Mouse (Mus musculus) thymus, postnatal 25 days (tissue): ENCODE measurements around the gene Pced1b.

Source experiments
- DNase-seq: peaks from one replicate; pipeline ENCODE4 v3.0.0; 2022

Gene Pced1b

GRCm38 (mm10) chr15:97288690-97289089 is 41.8 kb downstream of the Pced1b start:
- DNase-seq, result no peak

DNA sequence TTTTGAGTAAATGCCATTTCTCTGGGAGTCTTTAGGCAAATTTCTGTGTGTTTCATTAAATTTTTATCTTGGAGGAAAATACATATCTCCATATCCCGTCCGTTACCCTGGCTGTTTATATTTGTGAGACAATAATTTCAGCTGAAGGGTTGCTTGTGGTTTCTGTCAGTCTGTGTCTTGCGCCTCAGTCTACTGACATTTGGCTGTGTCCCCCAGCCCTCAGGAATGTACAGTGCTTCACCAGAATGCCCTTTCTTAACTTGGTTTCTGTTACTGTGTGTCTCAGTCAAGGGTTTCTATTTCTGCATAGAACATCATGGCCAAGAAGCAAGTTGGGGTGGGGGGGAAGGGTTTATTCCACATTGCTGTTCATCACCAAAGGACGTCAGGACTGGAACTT is 42.3 kb downstream of the Pced1b start:
- DNase-seq, result no peak

DNA sequence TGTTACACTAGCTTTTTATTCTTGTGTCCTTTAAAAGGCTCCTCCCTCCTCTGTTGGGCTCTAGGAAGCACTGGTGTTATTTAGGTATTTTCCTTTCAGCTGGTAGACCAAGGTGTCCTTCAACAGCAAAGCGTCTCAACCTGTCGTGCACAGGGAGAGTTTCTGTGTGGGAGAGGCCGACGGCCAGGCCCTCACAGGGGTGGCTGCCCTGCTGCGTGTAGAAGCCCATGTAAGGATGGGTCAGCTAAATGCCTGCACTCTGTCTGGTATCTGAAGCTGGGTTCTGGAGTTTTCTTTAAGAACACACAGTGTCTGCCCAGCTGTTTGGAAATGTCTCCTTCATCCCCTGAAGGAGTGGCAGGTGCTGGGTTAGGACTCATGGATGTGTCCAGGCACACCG is 43.4 kb downstream of the Pced1b start:
- no peak for DNase-seq

DNA sequence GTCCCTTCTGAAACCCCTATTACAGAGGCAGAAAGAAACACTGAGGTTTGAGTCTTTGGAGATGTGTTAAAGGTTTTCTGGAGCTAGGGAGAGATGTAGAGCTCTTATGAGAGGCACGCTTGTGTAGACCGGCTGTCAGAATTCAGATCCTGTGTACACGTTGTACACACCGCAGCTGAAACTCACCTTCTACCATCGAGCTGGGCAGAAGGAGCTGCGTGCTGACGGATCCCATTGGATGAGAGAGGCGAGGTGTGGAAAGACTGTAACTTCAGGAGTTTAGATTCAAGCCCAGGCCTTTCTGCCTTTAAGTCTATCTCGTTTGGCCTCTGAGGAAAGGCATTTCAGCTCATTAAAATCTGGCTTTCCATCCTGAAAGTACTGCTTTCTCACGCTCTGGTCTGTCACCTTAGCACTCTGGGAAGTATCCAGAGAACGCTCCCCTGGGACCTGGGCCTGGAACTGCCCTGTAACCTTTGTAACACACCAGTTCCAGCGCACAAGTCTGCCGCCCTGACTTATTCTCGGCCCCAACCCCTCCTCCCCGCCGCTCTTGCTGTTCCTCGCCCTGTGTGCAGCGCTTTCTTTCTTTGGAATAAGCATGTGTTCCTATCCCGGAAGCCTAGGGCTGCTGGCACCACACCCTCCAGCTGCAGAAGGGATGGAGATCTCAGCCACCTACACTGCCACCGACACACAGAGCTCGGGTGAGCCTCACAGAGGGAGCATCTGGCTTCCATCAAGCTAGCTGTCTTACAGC is 44.6 kb downstream of the Pced1b start:
- DNase-seq, result no peak

GRCm38 (mm10) chr15:97307935-97308334 is 61.0 kb downstream of the Pced1b start:
- DNase-seq, result no peak

- DNase-seq, result no peak
Observed at GRCm38 (mm10) chr15:97309533-97309932, 62.6 kb downstream of the Pced1b start.

DNA sequence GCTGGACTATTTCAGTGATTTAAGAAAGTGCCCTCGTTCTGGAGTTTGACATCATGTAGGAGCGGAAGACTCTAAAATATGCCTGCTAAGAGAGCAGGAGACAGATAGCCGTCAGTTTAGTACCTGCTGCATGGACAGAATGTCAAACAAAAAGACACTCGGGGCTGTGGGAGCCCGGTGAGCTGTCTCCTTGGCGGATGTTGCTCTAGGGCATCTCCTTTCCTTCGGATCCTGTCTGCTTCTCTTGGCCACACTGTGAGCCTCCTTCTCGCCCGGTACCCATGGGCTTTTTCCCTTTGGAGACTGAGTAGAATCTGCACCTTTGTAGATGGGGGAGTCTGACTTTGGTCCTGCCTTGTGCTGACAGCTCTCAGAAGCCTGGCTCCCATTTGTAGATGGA is 63.3 kb downstream of the Pced1b start:
- no peak for DNase-seq

- no peak for DNase-seq
Observed at GRCm38 (mm10) chr15:97311211-97311610, 64.3 kb downstream of the Pced1b start.

DNA sequence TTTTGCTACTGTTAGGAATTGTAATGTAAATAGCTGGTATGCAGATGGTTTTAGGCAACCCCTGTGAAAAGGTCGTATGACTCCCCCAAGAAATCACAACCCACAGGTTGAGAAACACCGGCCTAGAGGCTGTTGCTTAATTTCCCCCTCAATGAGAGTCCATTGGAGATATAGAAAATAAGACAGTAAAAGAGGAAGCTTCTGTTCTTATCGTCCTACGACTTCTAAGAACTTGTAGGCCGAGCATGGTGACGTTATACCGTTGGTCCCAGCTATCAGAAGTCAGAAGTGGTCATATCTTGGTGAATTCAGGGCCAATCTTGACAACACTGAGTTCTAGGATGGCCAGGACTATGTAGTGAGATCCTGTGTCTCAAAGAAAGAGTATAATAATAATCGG is 65.0 kb downstream of the Pced1b start:
- DNase-seq, result no peak

DNA sequence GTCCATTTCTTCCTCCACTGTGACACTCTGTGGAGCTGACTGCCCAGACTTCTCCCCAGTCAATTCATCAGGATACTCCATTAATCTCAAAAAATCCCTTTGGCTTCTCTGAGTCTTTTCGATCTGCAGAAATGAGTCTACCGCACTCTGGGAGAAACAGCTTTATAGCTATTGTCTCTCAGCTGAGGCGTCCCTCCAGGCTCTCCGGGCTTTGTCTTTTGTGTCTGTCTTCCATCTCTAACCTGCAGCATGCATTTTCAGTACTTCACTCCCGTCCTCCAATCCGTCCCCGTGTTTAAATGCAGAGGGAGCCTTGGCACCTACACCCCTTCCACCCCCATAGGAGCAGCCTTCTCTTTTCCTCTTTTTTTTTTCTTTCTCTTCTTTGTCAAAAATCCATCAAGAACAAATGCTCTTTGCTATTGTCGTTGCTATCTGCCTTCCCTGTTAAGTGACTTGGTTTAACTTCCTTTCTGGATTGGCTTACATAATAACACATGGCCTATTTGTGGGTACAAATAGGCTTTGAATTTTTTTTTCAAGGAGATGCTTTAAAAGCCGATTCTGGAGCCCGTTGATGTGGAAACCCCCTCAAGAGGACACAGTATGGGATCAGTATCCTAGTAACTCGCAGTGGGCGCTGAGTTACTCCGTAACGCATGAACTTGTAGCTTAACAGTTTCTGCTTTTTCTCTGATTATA is 68.0 kb downstream of the Pced1b start:
- DNase-seq, result no peak

GRCm38 (mm10) chr15:97315422-97315757 is 68.5 kb downstream of the Pced1b start:
- DNase-seq, result no peak

DNA sequence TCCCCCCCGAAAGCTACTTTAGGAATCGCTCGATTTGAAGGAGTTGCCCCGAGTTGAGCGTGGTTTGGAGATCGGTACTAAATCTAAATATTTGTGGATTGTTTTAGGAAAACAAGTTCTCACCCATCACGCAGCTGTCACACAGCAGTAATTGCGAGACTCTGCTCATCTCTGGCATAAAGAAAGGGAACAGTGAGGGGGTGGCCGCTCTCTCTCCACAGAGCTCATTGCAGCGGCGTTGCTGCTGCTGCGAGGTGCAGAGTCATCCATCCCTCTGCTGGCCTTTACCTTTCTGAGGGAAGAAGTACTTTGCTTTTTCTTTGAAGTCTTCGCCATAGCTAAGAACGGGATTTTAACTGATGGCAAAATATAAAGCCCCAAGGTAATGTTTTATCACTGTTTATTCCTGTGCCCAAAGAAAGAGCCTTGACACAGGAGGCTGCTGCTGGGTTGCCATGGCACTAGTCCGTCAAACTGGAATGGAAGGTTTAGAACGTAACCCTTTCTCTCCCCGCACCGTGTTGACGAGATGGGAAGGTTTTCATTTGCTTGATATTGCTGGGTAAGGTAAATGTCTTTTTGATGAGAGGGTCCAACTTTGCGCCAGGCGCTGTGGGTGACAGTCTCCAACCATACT is 71.6 kb downstream of the Pced1b start:
- no peak for DNase-seq

DNA sequence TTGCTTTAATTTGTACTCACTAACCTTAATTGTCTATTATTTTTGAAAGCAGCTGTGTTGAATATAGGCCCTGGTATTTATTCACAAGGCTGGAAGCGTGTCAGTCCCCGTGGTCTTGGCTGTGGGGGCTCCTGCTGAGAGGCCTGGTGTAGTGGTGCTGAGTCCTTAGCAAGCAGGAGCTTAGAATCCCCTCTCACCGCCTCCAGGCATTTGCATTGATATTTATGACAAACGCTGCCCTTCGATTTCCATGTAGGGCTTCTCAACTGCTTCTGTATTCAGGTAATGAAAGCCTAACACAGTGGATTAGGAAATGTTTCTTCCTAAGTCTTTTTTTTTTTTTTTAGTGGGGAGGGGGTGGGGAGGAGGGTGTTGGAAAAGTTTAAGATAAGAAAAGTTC is 75.9 kb downstream of the Pced1b start:
- DNase-seq, result no peak

DNA sequence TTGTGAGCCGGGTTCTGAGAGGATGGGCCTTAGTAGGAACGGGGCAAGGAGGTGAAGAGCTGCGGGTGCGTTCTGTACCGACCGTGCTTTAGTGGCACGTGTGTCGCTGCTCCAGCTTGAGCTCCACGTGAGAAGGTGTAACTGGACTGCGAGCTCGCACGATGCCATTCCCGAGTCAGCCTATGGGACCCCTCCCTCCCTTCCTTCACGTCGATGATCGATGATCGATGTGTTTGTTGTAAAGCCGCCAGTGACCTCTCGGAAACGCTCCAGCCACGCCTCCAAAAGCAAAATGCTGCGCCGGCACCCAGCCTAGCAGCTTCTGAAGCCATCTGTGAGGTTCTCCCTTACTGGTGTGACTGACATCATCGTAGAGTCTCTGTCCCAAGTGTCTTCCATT is 76.6 kb downstream of the Pced1b start:
- DNase-seq, result no peak

GRCm38 (mm10) chr15:97324311-97324710 is 77.4 kb downstream of the Pced1b start:
- DNase-seq, result no peak

GRCm38 (mm10) chr15:97327500-97328081 is 80.7 kb downstream of the Pced1b start:
- peak; percentile 62 for DNase-seq

GRCm38 (mm10) chr15:97332582-97332981 is 85.7 kb downstream of the Pced1b start:
- DNase-seq, result no peak

- no peak for DNase-seq
Observed at GRCm38 (mm10) chr15:97337636-97338352, 90.9 kb downstream of the Pced1b start.

- DNase-seq, result no peak
Observed at GRCm38 (mm10) chr15:97338377-97339060, 91.6 kb downstream of the Pced1b start.

- DNase-seq, result peak; percentile 14
Observed at GRCm38 (mm10) chr15:97342336-97342735, 95.4 kb downstream of the Pced1b start.

DNA sequence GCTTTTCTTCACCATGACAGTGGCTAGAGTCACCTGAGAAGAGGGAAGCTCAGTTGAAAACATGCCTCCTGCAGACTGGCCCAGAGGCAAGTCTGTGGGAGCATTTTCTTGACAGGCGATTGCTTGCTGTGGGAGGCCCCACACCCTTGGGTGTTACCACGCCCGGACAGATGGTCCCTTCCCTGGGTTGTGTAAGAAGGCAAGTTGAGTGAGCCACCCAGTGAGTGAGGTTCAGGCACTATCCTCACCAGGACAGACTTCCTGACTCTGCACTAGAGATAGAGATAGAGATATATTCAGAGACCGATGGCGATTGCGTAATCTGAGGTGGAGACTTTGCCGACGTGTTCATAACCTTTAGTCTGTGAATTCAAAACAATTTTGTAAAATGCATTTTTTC is 96.0 kb downstream of the Pced1b start:
- DNase-seq, result peak; percentile 21

- DNase-seq, result no peak
Observed at GRCm38 (mm10) chr15:97343921-97344320, 97.0 kb downstream of the Pced1b start.

GRCm38 (mm10) chr15:97345110-97345509 is 98.2 kb downstream of the Pced1b start:
- DNase-seq, result no peak
